Mouse (Mus musculus) cortical plate, adult 2 months (tissue): ENCODE results near the gene Dcaf4.

Source experiments
- CTCF ChIP-seq: fragments of 200-500 bp; IDR thresholded peaks from 2 replicates; pipeline ENCODE4 v1.5.1; 2011; ENCODE audit warnings: mild to moderate bottlenecking, control low read depth, low read length; ENCODE audit not compliant: insufficient read depth; ENCODE audit errors: extremely low read depth
- POLR2A ChIP-seq: fragments of 200-500 bp; IDR thresholded peaks from 2 replicates; pipeline ENCODE4 v1.6.1; 2011; ENCODE audit warnings: mild to moderate bottlenecking, low read length, control low read depth; ENCODE audit not compliant: insufficient read depth; ENCODE audit errors: extremely low read depth

- TF ChIP-seq POLR2A (no peak), CTCF (no peak)
Observed at GRCm38 (mm10) chr12:83551305-83551704, 31.0 kb downstream of the Dcaf4 start.
